Mouse (Mus musculus) cerebellum, adult 2 months (tissue): ENCODE measurements around the gene Gipc3. TPM values are rescaled to one million over a fixed set of nuclear protein-coding genes. Genes with fewer than 3 reads are reported as not detected.

Source experiments
- DNase-seq, 2 experiments: peaks; one replicate each; pipeline ENCODE4 v3.0.0; 2021
- H3K27ac ChIP-seq: fragments of 200-500 bp; 2 replicates; pipeline ENCODE4 v1.5.1; 2012; ENCODE audit warnings: low read length, control low read depth, inconsistent platforms; ENCODE audit not compliant: insufficient read depth
- H3K27me3 ChIP-seq: fragments of 200-500 bp; 2 replicates; pipeline ENCODE4 v1.6.1; 2012; ENCODE audit warnings: inconsistent platforms, mild to moderate bottlenecking, low read length, moderate library complexity; ENCODE audit not compliant: control insufficient read depth, insufficient read depth
- H3K4me1 ChIP-seq: fragments of 200-500 bp; 2 replicates; pipeline ENCODE4 v1.6.1; 2011; ENCODE audit warnings: low read length; ENCODE audit not compliant: control insufficient read depth, insufficient read depth
- H3K4me3 ChIP-seq: fragments of 200-500 bp; replicated peaks from 2 replicates; pipeline ENCODE3; 2011; ENCODE audit warnings: mild to moderate bottlenecking, low read depth, low read length, control low read depth; ENCODE audit not compliant: insufficient read depth
- CTCF ChIP-seq: fragments of 200-500 bp; IDR thresholded peaks from 2 replicates; pipeline ENCODE4 v1.5.1; 2011; ENCODE audit warnings: low read depth, mild to moderate bottlenecking, control low read depth, low read length, moderate library complexity, borderline replicate concordance; ENCODE audit not compliant: insufficient read depth
- POLR2A ChIP-seq: fragments of 200-500 bp; IDR thresholded peaks from 2 replicates; pipeline ENCODE4 v1.6.1; 2011; ENCODE audit warnings: low read length, control low read depth, borderline replicate concordance; ENCODE audit not compliant: insufficient read depth
- WGBS: fragments of 180-500 bp; shearing (Covaris S2); methylation state at CpG from one replicate; pipeline ENCODE4 v1.1.7; 2018; 5-methylcytosine and 5-hydroxymethylcytosine counted together
- polyA plus RNA-seq: library from polyadenylated mRNA; depleted of rRNA; stranded (reverse); fragments of >200 nt; gene quantifications from 2 replicates; pipeline ENCODE4 v1.2.3, GENCODE M21; 2012

Gene Gipc3
- polyA plus RNA-seq, 1 experiment = 1.0 TPM

DNA sequence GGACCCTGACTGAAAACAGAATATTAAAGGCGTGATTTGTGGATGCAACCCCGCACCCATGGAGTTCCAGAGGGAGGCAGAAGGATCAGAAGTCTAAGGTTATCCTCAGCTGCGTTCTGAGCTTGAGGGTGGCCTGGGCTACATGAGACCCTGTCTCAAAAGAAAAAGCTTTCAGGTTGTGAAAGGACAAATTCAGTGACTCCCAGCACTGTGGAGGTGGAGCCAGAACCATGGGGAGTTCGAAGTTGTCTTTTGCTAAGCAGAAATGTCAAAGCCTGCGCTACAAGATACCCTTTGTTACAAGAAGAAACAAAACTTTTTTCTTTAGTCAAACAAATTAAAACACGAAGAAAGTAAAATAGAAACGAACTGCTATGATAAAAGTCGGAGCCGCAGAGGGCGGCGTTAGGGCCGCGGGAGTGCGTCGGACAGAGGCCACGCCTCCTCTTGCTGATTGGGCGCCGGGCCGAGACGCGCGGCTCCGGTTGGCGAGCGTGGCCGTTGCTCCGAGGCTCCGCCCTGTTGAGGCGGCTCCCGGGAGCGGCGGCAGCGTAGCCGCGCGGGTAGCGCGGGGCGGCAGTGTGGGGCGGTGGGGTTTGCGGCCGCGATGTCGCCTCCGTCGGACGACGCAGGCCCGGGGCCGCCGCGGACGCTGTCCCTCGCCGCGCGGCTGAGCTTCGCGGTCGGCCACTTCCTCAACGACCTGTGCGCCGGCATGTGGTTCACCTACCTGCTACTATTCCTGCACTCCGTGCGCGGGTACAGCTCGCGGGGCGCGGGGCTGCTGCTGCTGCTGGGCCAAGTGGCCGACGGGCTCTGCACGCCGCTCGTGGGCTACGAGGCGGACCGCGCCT is 14.2 kb upstream of the Gipc3 start, which contains the start of gene Mfsd12:
TSS of gene Mfsd12 (plus strand) at position 501 of the 854 bp plus-strand sequence.
- H3K4me3 ChIP-seq = peak within 1 kb of the TSS; percentile 82
- peak; percentile 92 for DNase-seq
- peaks cover 20% of the 10 kb centered on the region for H3K4me1 ChIP-seq
- TF ChIP-seq POLR2A (peak; percentile 58), CTCF (no peak)
- 2% methylated on average over 79 of the region's 79 CpGs for WGBS
- no peaks in the 10 kb centered on the region for H3K27me3 ChIP-seq
- H3K27ac ChIP-seq = no peak within 1 kb of the TSS

- DNase-seq = no peak
- Histone ChIP-seq H3K27ac (no peak overlapping the region), H3K4me1 (peaks cover 20% of the 10 kb centered on the region), H3K27me3 (no peaks in the 10 kb centered on the region), H3K4me3 (no peak overlapping the region)
- 60% methylated on average over 12 of the region's 12 CpGs for WGBS
- no peak for TF ChIP-seq CTCF
- TF ChIP-seq POLR2A = no peak
Measured at GRCm38 (mm10) chr10:81356352-81356990, 13.4 kb upstream of the Gipc3 start.

- TF ChIP-seq CTCF (no peak), POLR2A (no peak)
- WGBS = 87% methylated on average over 4 of the region's 4 CpGs
Measured at GRCm38 (mm10) chr10:81355533-81355932, 12.5 kb upstream of the Gipc3 start.

DNA sequence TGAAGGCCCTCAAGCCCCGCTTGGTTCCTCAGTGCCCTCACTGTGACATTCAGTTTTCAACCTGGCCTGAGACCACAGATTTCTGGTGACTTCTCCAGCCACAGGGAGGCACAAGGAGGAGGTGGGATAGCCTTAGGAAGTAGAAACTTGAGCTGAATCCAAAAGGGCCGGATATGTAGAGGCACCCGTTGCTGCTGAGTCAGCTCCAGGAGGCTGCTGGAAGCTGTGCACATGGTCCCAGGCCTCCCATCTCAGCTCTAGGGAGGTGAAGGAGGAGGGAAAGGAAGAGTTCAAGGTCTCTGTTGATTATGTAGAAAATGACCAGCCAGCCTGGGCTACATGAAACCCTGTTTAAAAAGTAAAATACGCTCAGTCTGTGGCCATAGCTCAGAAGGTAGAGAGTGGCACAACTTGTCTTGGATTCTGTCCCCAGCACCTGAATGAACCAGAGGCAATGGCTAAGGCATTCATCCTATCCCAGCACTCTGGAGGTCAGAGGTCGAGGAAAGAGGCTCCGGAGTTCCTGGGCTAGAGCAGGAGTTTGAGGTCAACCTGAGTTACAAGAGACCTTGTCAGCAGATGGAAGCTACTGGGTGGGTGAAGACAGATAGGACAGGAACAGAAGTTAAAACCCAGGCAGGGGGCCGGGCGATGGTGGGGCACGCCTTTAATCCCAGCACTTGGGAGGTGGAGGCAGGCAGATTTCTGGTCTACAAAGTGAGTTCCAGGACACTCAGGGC is 11.8 kb upstream of the Gipc3 start:
- DNase-seq = no peak
- H3K27ac ChIP-seq = no peak overlapping the region
- 75% methylated on average over 9 of the region's 9 CpGs for WGBS
- H3K4me1 ChIP-seq = peaks cover 17% of the 10 kb centered on the region
- H3K4me3 ChIP-seq = no peak overlapping the region
- no peak for TF ChIP-seq CTCF
- no peak for TF ChIP-seq POLR2A
- no peaks in the 10 kb centered on the region for H3K27me3 ChIP-seq

More at GRCm38 (mm10) chr10:81355533-81355932, 12.5 kb upstream of the Gipc3 start:
- DNase-seq = no peak
- H3K27ac ChIP-seq = no peak overlapping the region
- H3K4me1 ChIP-seq = peaks cover 20% of the 10 kb centered on the region
- H3K4me3 ChIP-seq = no peak overlapping the region
- no peaks in the 10 kb centered on the region for H3K27me3 ChIP-seq

- Histone ChIP-seq H3K4me1 (peaks cover 8% of the 10 kb centered on the region), H3K27me3 (no peaks in the 10 kb centered on the region), H3K27ac (no peak overlapping the region), H3K4me3 (no peak overlapping the region)
- no peak for TF ChIP-seq POLR2A
- no peak for TF ChIP-seq CTCF
- DNase-seq = no peak
- WGBS = 30% methylated on average over 9 of the region's 9 CpGs
Measured at GRCm38 (mm10) chr10:81351678-81352291, 8.7 kb upstream of the Gipc3 start.

GRCm38 (mm10) chr10:81350351-81351063 is 7.4 kb upstream of the Gipc3 start, which contains the start of gene Hmg20b:
TSS of gene Hmg20b (minus strand) at chr10:81350480.
- peak; percentile 41; the same call in 1 of the 2 replicates for TF ChIP-seq POLR2A
- TF ChIP-seq CTCF = peak; percentile 90; the same call in 1 of the 2 replicates
- under 1% methylated on average over 54 of the region's 54 CpGs for WGBS
- Histone ChIP-seq H3K4me1 (peaks cover 6% of the 10 kb centered on the region; the same call in 1 of the 2 replicates), H3K27ac (peak within 1 kb of the TSS; percentile 65), H3K4me3 (peak within 1 kb of the TSS; percentile 78), H3K27me3 (no peaks in the 10 kb centered on the region)
- DNase-seq = peak; percentile 100
